Comparison of ENCODE assay signal across 9 mouse cellular contexts in the genomic region with DNA sequence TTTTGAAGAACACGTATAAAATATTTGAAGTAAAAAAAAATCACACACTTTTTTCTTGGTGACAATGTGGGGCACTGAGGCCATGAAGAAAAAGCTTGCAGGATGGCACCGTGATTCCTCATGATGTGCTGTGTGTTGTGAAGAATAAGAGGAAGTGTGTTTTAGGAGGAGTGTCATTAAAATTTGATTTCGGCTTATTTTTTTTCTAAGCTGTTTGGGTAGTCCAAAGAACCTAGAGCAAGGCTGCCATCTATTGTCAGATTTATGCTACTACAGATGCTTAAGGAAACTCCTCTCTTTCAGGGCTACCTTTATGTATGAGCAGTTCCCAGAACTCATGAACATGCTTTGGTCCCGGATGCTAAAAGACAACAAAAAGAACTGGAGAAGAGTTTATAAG. TPM values are rescaled to one million over a fixed set of nuclear protein-coding genes. Genes with fewer than 3 reads are reported as not detected.
DNase-seq lines count a peak whose midpoint lies in the region; ATAC-seq lines count a peak whose summit lies in the region.
"Had no signal": no experiment of that assay in that cellular context is flagged by ENCODE, and none has a peak within 500 bp of the region (broad histone marks: within the 10 kb centered on the region; RNA-seq: fewer than 3 reads in every experiment).

No protein-coding gene starts in this region.

- H3K27ac ChIP-seq in midbrain, embryonic 11.5 days (ENCODE audit: low read depth, low read length), result no peak overlapping the region
- H3K27ac ChIP-seq in midbrain, embryonic 10.5 days (replicated peaks), result no peak overlapping the region
- no peak overlapping the region for H3K27ac ChIP-seq in neural tube, embryonic 15.5 days (replicated peaks)
- H3K27ac ChIP-seq: limb, embryonic 15.5 days had no signal

- no peaks in the 10 kb centered on the region for H3K9me3 ChIP-seq in midbrain, embryonic 11.5 days (ENCODE audit: control insufficient read depth, low read length)
- H3K9me3 ChIP-seq in midbrain, embryonic 10.5 days (replicated peaks), result no peaks in the 10 kb centered on the region
- H3K9me3 ChIP-seq in neural tube, embryonic 15.5 days (replicated peaks), result no peaks in the 10 kb centered on the region
- H3K9me3 ChIP-seq: limb, embryonic 15.5 days had no signal

- H3K4me1 ChIP-seq in midbrain, embryonic 11.5 days (ENCODE audit: control insufficient read depth, insufficient read depth, low read length), result peaks cover 5% of the 10 kb centered on the region
- H3K4me1 ChIP-seq in midbrain, embryonic 10.5 days, result peaks cover 14% of the 10 kb centered on the region
- H3K4me1 ChIP-seq in neural tube, embryonic 15.5 days, result peaks cover 32% of the 10 kb centered on the region

- no peak for ATAC-seq in midbrain, embryonic 11.5 days (ENCODE audit: low FRiP score)
- ATAC-seq in neural tube, embryonic 15.5 days (ENCODE audit: low FRiP score), result no peak

- H3K4me3 ChIP-seq in midbrain, embryonic 11.5 days (ENCODE audit: low read depth, low read length), result no peak overlapping the region
- H3K4me3 ChIP-seq in midbrain, embryonic 10.5 days, result no peak overlapping the region
- H3K4me3 ChIP-seq in neural tube, embryonic 15.5 days (replicated peaks), result no peak overlapping the region
- H3K4me3 ChIP-seq: limb, embryonic 15.5 days had no signal

- intact Hi-C loops in gastrocnemius, postnatal 36 days (cut with DNase I), result loop anchor here (5.0 to 10.0 kb wide), 3 partner anchors 129 to 1299 kb away; no protein-coding TSS in a partner anchor

- no peak overlapping the region for H3K9ac ChIP-seq in midbrain, embryonic 11.5 days (ENCODE audit: low read length)
- H3K9ac ChIP-seq in neural tube, embryonic 15.5 days (replicated peaks), result no peak overlapping the region
- H3K9ac ChIP-seq: limb, embryonic 15.5 days had no signal

- H3K36me3 ChIP-seq in midbrain, embryonic 11.5 days (ENCODE audit: control insufficient read depth, insufficient read depth, low read length), result 0 out of 2 replicates have a peak, but pooled peaks cover 2% of the 10 kb centered on the region
- peaks cover 45% of the 10 kb centered on the region for H3K36me3 ChIP-seq in midbrain, embryonic 10.5 days
- H3K36me3 ChIP-seq in neural tube, embryonic 15.5 days, result peaks cover 18% of the 10 kb centered on the region

- H3K27me3 ChIP-seq in midbrain, embryonic 11.5 days (ENCODE audit: control insufficient read depth, insufficient read depth, low read length), result no peaks in the 10 kb centered on the region
- no peaks in the 10 kb centered on the region for H3K27me3 ChIP-seq in midbrain, embryonic 10.5 days (ENCODE audit: low read depth, poor library complexity, severe bottlenecking)
- no peaks in the 10 kb centered on the region for H3K27me3 ChIP-seq in neural tube, embryonic 15.5 days (replicated peaks)
- H3K27me3 ChIP-seq: limb, embryonic 15.5 days had no signal

- DNase-seq in gastrocnemius, adult 18-20 months (ENCODE audit: low spot score), result peak; percentile 54
- no peak for DNase-seq in gastrocnemius, postnatal 36 days
- DNase-seq in midbrain, embryonic 11.5 days (ENCODE audit: low spot score, missing footprints), result peak; percentile 92
- no peak for DNase-seq in midbrain, embryonic 10.5 days (ENCODE audit: low spot score)
- peak; percentile 73 for DNase-seq in embryo, embryonic 10.5 days (ENCODE audit: low spot score)
- DNase-seq in naive thymus-derived CD4-positive, alpha-beta T cell, adult 2 months (ENCODE audit: low read depth), result peak; percentile 83
- no peak for DNase-seq in ovary, postnatal 10 days (ENCODE audit: low spot score)

- 71% methylated on average over 4 of the region's 4 CpGs for WGBS in midbrain, embryonic 11.5 days
- WGBS in midbrain, embryonic 10.5 days, result 76% methylated on average over 4 of the region's 4 CpGs
- 39% methylated on average over 4 of the region's 4 CpGs for WGBS in neural tube, embryonic 15.5 days

- H3K4me2 ChIP-seq in midbrain, embryonic 11.5 days, result no peak overlapping the region
- H3K4me2 ChIP-seq in neural tube, embryonic 15.5 days, result no peak overlapping the region
- H3K4me2 ChIP-seq: limb, embryonic 15.5 days had no signal

RNA-seq across cellular contexts. Expression of gene Clint1, which starts 32.2 kb away (rescaled TPM):
- total RNA-seq in gastrocnemius, adult 18-20 months (2021), result 10 to 100 TPM; 42.4 to 45.3 TPM
- 10 to 100 TPM; 32.6 to 34.5 TPM for total RNA-seq in gastrocnemius, postnatal 36 days (2021)
- polyA plus RNA-seq in midbrain, embryonic 11.5 days (2014; fragmentation: Nextera tagmentation; extraction: Ambion mirVana), result 60.9 and 63.5 TPM in 2 replicates
- polyA plus RNA-seq in midbrain, embryonic 10.5 days (2016; fragmentation: Nextera tagmentation; extraction: Ambion mirVana), result 57.8 and 60.3 TPM in 2 replicates
- 41.5 and 48.7 TPM in 2 replicates for polyA plus RNA-seq in neural tube, embryonic 15.5 days (2015; fragmentation: Nextera tagmentation; extraction: Ambion mirVana)

Comparison
In these comparisons a context has a peak if more than half of its experiments do, and no peak if none do; other contexts are left out.
1. DNase-seq: peak in gastrocnemius, adult 18-20 months (single experiment), midbrain, embryonic 11.5 days (single experiment), embryo, embryonic 10.5 days (single experiment) and naive thymus-derived CD4-positive, alpha-beta T cell, adult 2 months (single experiment); none in gastrocnemius, postnatal 36 days (0 of 2), midbrain, embryonic 10.5 days (single experiment) and ovary, postnatal 10 days (single experiment).